Mouse (Mus musculus) neural tube, embryonic 11.5 days (tissue): ENCODE results near the gene Galnt4. TPM values are rescaled to one million over a fixed set of nuclear protein-coding genes. Genes with fewer than 3 reads are reported as not detected.

Experiments used
- ATAC-seq: fragments of 200-750 bp; cut with Nextera tagmentation; 2 replicates; pipeline ENCODE4 v1.8.0; 2017; ENCODE audit warnings: moderate number of reproducible peaks, mild to moderate bottlenecking, moderate TSS enrichment, moderate library complexity; ENCODE audit not compliant: insufficient read depth, low FRiP score, low TSS enrichment
- DNase-seq: peaks from one replicate; pipeline ENCODE4 v3.0.0-alpha.2; 2015; ENCODE audit warnings: low spot score
- H3K27ac ChIP-seq: fragments of 300-500 bp; sonication (generic); 2 replicates; pipeline ENCODE4 v1.5.1; 2014; ENCODE audit warnings: low read depth, mild to moderate bottlenecking, low read length
- H3K27me3 ChIP-seq: fragments of 300-500 bp; sonication (generic); 2 replicates; pipeline ENCODE4 v1.6.1; 2014; ENCODE audit warnings: mild to moderate bottlenecking, low read length, mixed read lengths; ENCODE audit not compliant: control insufficient read depth, insufficient read depth
- H3K36me3 ChIP-seq: fragments of 300-500 bp; sonication (generic); 2 replicates; pipeline ENCODE4 v1.6.1; 2014; ENCODE audit warnings: mild to moderate bottlenecking, low read length, moderate library complexity, mixed read lengths; ENCODE audit not compliant: control insufficient read depth, insufficient read depth
- H3K4me1 ChIP-seq: fragments of 300-500 bp; sonication (generic); 2 replicates; pipeline ENCODE4 v1.6.1; 2014; ENCODE audit warnings: low read length, mixed read lengths; ENCODE audit not compliant: control insufficient read depth, insufficient read depth
- H3K4me2 ChIP-seq: fragments of 300-500 bp; sonication (generic); 2 replicates; pipeline ENCODE4 v1.6.1; 2014; ENCODE audit warnings: low read depth, mild to moderate bottlenecking, moderate library complexity
- H3K4me3 ChIP-seq: fragments of 300-500 bp; sonication (generic); 2 replicates; pipeline ENCODE4 v1.5.1; 2014; ENCODE audit warnings: low read depth, low read length
- H3K9ac ChIP-seq: fragments of 300-500 bp; sonication (generic); 2 replicates; pipeline ENCODE4 v1.6.1; 2014; ENCODE audit warnings: mild to moderate bottlenecking, low read length
- H3K9me3 ChIP-seq: fragments of 300-500 bp; sonication (generic); 2 replicates; pipeline ENCODE4 v1.6.1; 2016; ENCODE audit warnings: low read length; ENCODE audit not compliant: control insufficient read depth
- WGBS: fragments of 180-500 bp; shearing (Covaris S2); extraction: QIAGEN DNeasy Blood & Tissue Kit; methylation state at CpG from one replicate; pipeline ENCODE4 v1.1.7; 2014; 5-methylcytosine and 5-hydroxymethylcytosine counted together
- polyA plus RNA-seq: library from polyadenylated mRNA; unstranded; fragments of >200 nt; fragmentation: Nextera tagmentation; extraction: Ambion mirVana; gene quantifications from 2 replicates; pipeline ENCODE4 v1.2.1, GENCODE M21; 2014

Galnt4 gene
- polyA plus RNA-seq, 1 experiment from 2014 or later: 5.0 TPM

DNA sequence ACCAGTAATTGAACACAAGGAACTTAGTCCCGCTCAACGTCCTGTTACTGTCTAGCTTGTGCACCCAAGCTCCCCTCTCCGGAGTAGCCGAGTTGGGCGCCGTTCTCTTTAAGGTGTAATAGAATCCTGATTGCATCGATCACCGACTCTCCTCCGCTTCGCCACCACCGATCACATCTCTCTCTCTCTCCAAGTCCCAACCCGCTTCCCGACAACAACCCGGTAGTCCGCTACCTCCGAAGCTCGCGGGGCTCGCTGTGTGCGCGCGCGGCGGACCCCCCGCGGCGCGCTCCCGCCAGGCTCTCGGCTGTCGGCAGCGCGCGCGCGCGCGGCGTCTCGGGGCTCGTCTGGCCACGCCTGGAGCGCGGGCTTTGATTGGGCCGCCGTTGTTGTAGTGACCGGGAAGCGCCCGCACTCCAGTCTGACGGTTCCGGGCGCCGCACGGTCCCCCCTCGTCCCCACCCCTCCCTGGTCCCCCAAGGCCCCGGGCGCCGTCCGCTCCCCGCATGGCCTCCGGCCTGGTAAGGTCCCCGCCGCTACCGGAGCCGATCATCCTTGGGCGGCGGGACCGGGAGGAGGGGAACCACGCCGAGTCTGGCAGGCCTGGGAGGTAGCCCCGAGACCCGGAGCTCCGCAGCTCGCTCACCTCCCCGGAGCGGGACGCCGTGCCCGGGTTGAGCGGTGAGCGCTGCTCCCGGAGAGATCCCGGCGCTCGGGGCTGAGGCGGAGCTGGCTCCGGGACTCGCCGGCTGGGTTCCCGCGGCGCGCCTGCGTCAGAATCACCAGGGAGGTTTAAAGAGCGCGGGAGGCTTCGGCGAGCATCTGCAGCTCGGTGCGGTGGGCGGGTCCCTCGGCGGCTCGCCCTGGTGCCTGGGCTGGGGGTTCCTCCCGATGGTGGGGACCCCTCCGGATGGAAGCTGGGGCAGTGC lies 992 bp upstream of the Galnt4 start, which contains the start of gene Poc1b:
TSS of gene Poc1b (plus strand) at position 334 of the 929 bp plus-strand sequence.
- H3K27ac ChIP-seq: peak within 1 kb of the TSS; percentile 85
- H3K36me3 ChIP-seq: peaks cover 6% of the 10 kb centered on the region
- peak within 1 kb of the TSS; percentile 87 for H3K9ac ChIP-seq
- ATAC-seq (peak; percentile 97), DNase-seq (peak; percentile 94)
- WGBS: under 1% methylated on average over 86 of the region's 106 CpGs
- peak within 1 kb of the TSS; percentile 93 for H3K4me3 ChIP-seq
- no peaks in the 10 kb centered on the region for H3K9me3 ChIP-seq
- peaks cover 6% of the 10 kb centered on the region for H3K4me1 ChIP-seq
- peak within 1 kb of the TSS; percentile 95 for H3K4me2 ChIP-seq
- H3K27me3 ChIP-seq: no peaks in the 10 kb centered on the region

DNA sequence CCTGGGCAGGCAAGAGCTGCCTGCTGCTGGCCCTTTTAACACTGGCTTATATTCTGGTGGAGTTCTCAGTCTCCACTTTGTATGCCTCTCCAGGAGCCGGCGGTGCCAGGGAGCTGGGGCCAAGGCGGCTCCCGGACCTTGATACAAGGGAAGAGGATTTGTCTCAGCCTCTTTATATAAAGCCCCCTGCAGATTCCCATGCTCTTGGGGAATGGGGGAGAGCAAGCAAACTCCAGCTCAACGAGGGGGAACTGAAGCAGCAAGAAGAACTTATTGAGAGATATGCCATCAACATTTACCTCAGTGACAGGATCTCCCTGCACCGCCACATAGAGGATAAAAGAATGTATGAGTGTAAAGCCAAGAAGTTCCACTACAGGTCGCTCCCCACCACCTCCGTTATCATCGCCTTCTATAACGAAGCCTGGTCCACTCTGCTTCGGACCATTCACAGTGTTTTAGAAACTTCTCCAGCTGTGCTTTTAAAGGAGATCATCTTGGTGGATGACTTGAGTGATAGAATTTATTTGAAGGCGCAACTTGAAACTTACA lies 548 bp downstream of the Galnt4 start:
- Histone ChIP-seq H3K36me3 (peaks cover 6% of the 10 kb centered on the region), H3K4me3 (peak overlapping the region; percentile 93), H3K4me1 (peaks cover 6% of the 10 kb centered on the region), H3K4me2 (peak overlapping the region; percentile 95), H3K9me3 (no peaks in the 10 kb centered on the region), H3K9ac (peak overlapping the region; percentile 87), H3K27me3 (no peaks in the 10 kb centered on the region), H3K27ac (no peak overlapping the region)
- 42% methylated on average over 12 of the region's 12 CpGs for WGBS
- no peak for ATAC-seq
- DNase-seq: peak; percentile 16

DNA sequence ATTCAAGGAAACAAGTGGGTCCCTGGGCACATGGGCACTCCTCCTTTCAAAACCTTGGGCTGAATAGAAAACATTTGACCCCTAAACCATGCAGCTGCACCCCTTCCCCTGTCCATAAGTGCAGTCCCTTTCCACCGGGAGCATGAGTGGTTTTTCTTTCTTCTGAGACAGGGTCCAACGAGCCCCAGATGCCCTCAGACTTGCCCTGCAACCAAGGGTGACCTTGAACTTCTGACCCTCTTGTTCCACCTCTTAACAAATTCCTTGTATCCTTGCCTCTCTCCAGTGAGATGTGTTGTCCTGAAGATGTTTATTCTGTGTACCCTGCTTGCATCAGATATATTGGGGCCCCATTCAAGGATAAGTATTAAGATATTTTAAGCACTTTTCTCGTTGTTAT lies 5.6 kb downstream of the Galnt4 start:
- peaks cover 3% of the 10 kb centered on the region for H3K4me1 ChIP-seq
- H3K4me2 ChIP-seq: no peak overlapping the region
- 51% methylated on average over 3 of the region's 3 CpGs for WGBS
- peaks cover 6% of the 10 kb centered on the region for H3K36me3 ChIP-seq
- no peak for ATAC-seq
- no peaks in the 10 kb centered on the region for H3K9me3 ChIP-seq
- no peak overlapping the region for H3K4me3 ChIP-seq
- no peak overlapping the region for H3K9ac ChIP-seq
- no peak overlapping the region for H3K27ac ChIP-seq
- no peak for DNase-seq
- no peaks in the 10 kb centered on the region for H3K27me3 ChIP-seq

DNA sequence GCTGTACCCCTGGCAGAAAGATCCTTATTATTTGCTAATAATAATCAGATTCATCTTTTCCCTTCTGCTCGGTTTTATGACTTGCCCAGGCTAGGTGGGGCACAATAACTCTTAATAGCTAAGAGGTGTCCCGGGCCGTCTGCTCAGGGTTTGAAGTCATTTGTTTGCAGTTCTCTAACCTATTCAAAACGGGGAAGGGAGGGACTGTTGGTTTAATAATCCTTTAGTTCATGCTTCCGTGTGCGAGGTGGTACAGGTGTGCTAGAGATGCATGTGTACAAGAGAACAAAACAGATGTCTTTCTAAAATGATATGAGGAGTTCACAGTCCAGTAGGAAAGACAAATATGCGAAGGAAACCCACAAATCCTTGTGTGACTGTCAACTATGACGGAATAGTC lies 6.3 kb downstream of the Galnt4 start:
- H3K36me3 ChIP-seq: peaks cover 6% of the 10 kb centered on the region
- peaks cover 2% of the 10 kb centered on the region for H3K4me1 ChIP-seq
- H3K27ac ChIP-seq: no peak overlapping the region
- H3K4me3 ChIP-seq: no peak overlapping the region
- no peak overlapping the region for H3K9ac ChIP-seq
- DNase-seq (no peak), ATAC-seq (no peak)
- no peak overlapping the region for H3K4me2 ChIP-seq
- H3K9me3 ChIP-seq: no peaks in the 10 kb centered on the region
- H3K27me3 ChIP-seq: no peaks in the 10 kb centered on the region
- 78% methylated on average over 8 of the region's 8 CpGs for WGBS

DNA sequence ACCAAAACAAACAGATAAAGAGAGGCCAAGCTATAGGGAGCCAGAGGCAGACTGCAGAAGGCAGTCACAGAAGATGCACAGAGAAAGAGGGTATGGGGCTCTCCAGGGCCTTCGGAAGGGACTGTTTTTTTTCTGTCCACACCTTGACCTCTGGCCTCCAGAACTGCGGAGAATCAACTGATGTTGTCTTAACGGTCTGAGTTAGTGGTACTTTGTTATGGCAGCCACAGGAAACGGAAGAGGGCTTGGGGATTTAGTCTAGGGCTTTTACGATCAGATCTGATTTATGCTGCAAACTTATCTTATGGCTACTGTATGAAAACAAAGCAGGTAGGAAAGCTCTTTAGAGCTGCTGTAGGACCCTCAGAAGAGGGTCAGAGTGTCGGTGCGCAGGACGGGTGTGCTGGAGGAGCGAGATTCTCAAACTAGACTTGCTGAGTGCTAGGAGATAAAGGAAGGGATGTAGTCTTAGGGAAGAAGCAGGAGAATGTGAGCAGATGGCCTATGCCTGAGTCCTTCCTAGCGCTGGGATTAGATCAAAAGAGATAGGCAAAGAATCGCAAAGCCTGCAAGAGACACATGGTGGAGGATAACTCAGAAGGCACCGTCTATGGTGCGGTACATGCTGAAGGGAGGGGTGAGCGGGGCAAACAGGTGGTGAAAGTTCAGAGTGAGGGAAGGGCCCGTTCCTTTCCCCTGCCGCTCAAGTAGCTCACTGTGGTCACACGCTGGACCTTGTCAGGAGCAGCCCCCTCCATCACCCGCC lies 7.7 kb downstream of the Galnt4 start:
- no peak overlapping the region for H3K27ac ChIP-seq
- H3K4me2 ChIP-seq: no peak overlapping the region

DNA sequence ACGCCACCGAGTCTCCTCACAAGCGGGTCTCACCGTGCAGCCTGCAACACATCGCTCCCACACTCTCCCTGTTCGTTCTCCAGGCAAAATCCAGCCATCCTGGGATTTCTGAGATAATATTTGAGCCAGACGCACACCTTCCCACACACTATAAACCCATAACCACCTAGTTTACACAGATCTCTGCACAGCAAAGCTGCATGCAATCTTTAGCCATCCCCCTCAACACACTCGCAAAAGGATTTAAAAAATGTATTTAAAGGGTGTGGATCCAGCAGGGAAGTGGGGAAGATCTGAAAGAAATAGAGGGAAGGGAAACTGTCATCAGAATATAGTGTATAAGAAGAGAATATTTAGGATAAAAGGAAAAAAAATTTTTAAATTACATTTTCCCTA lies 8.3 kb downstream of the Galnt4 start:
- DNase-seq: no peak
- peaks cover 2% of the 10 kb centered on the region for H3K4me1 ChIP-seq
- no peak overlapping the region for H3K9ac ChIP-seq
- H3K27ac ChIP-seq: no peak overlapping the region
- H3K36me3 ChIP-seq: no peaks in the 10 kb centered on the region
- 62% methylated on average over 8 of the region's 8 CpGs for WGBS
- no peak overlapping the region for H3K4me3 ChIP-seq
- ATAC-seq: no peak
- H3K4me2 ChIP-seq: no peak overlapping the region
- H3K9me3 ChIP-seq: no peaks in the 10 kb centered on the region
- H3K27me3 ChIP-seq: no peaks in the 10 kb centered on the region

More for the DNA sequence above, 7.7 kb downstream of the Galnt4 start:
- peak; percentile 22 for DNase-seq
- Histone ChIP-seq H3K4me1 (peaks cover 2% of the 10 kb centered on the region), H3K9me3 (no peaks in the 10 kb centered on the region), H3K36me3 (no peaks in the 10 kb centered on the region), H3K27me3 (no peaks in the 10 kb centered on the region), H3K9ac (no peak overlapping the region), H3K4me3 (no peak overlapping the region)
- no peak for ATAC-seq
- 44% methylated on average over 18 of the region's 18 CpGs for WGBS

DNA sequence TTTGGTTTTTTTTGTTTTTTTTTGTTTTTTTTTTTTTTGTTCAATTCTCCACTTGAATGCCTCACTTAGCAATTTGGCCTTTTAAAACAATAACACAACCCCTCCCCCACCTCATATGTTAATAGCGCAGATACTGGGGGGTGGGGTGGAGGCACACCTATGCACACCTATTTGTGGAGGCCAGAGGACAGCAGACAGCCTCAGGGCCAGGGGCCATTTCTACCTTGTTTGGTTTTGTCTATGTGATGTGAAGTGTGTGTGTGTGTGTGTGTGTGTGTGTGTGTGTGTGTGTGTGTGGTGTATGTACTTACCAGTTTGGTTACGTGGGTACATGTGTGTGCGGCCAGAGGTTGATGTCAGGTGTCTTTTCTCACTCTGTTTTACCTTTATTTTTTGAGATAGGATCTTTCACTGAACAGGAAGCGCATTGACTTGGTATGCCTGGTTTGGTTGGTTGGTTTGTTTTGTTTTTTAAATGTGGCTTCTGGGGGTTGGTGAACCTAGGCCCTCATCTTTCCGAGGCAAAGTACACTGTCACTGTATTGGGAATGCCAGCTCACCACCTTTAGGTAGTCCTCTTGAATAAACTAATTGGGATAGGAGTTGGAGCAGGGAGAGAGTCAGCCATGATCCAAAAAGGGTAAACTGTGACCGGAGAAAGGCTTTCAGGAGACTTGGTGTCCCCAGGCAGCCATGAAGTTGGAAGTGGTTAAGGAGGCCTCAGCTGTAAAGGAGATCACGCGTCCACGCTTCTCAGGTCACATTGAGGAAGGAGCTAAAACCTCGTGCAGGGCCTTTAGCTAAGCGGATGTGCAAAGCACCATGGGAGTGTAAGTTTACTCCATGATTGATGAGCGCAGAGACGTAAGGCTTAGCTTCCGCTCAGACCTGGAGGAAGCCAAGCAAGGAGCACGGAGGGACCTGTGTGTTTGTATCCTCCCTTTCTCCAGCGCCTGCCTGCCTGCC lies 9.0 kb downstream of the Galnt4 start:
- Histone ChIP-seq H3K36me3 (no peaks in the 10 kb centered on the region), H3K9me3 (no peaks in the 10 kb centered on the region), H3K4me3 (no peak overlapping the region), H3K4me1 (peaks cover 2% of the 10 kb centered on the region), H3K4me2 (no peak overlapping the region), H3K9ac (no peak overlapping the region), H3K27me3 (no peaks in the 10 kb centered on the region), H3K27ac (no peak overlapping the region)
- ATAC-seq (no peak), DNase-seq (no peak)
- WGBS: 78% methylated on average over 16 of the region's 16 CpGs

DNA sequence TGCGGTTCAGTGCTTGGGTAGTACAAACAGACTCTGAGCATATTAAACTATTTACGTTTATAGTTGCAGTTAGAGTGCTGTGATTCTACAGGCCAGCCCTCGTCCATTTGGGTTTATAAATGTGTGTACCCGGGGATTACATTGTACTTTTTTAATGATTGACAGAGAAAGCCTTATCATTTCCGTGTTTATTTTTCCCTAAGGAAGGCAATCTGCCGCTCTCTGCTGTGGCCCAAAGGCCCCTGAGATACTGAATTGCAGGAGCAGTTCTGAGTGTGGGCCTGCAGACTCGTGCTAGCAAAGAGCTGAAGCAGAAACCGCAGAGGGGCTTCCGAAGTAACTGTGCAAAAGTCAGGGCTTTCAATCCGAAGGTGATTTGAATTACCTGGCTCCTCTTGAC lies 9.9 kb downstream of the Galnt4 start:
- H3K27ac ChIP-seq: no peak overlapping the region
- H3K9ac ChIP-seq: no peak overlapping the region
- H3K27me3 ChIP-seq: no peaks in the 10 kb centered on the region
- H3K9me3 ChIP-seq: no peaks in the 10 kb centered on the region
- H3K36me3 ChIP-seq: no peaks in the 10 kb centered on the region
- WGBS: 82% methylated on average over 10 of the region's 10 CpGs
- DNase-seq: no peak
- H3K4me3 ChIP-seq: no peak overlapping the region
- peaks cover 2% of the 10 kb centered on the region for H3K4me1 ChIP-seq
- H3K4me2 ChIP-seq: no peak overlapping the region
- no peak for ATAC-seq
